Mouse (Mus musculus) CH12.LX (cell line): ENCODE results near the gene Emp1. TPM values are rescaled to one million over a fixed set of nuclear protein-coding genes. Genes with fewer than 3 reads are reported as not detected.

Experiments used
- DNase-seq: peaks from one replicate; pipeline ENCODE4 v3.0.0-alpha.2; 2013; ENCODE audit errors: extremely low read depth
- H3K27ac ChIP-seq: 2 replicates; pipeline ENCODE4 v1.5.1; 2012; ENCODE audit warnings: low read depth, mild to moderate bottlenecking, control low read depth, moderate library complexity; ENCODE audit not compliant: insufficient read depth
- H3K27me3 ChIP-seq: replicated peaks from 2 replicates; pipeline ENCODE3; 2012; ENCODE audit warnings: inconsistent platforms
- H3K36me3 ChIP-seq, 2 experiments: replicated peaks in 1 of 2; 2 replicates each; pipeline versions ENCODE3 to v1.6.1; 2012; ENCODE audit warnings: inconsistent platforms in 1 of 2, low read length in 1 of 2, mild to moderate bottlenecking in 1 of 2, mixed read lengths in 1 of 2, moderate library complexity in 1 of 2; ENCODE audit not compliant: control insufficient read depth in 1 of 2, insufficient read depth in 1 of 2
- H3K4me1 ChIP-seq, 2 experiments: 2 replicates each; pipeline ENCODE4 v1.6.1; 2012; ENCODE audit warnings: inconsistent platforms in 1 of 2, moderate library complexity in 1 of 2; ENCODE audit not compliant: insufficient read depth in 2 of 2, control insufficient read depth in 1 of 2
- H3K4me2 ChIP-seq: 2 replicates; pipeline ENCODE4 v1.6.1; 2012; ENCODE audit warnings: low read depth, mild to moderate bottlenecking, control low read depth; ENCODE audit not compliant: poor library complexity, insufficient read depth, severe bottlenecking
- H3K4me3 ChIP-seq, 3 experiments: fragments of 150-350 bp in 1 of 3; sonication (generic) in 1 of 3; replicated peaks in 1 of 3; 2 replicates each; pipeline versions ENCODE3 to v1.5.1; 2011 to 2012; ENCODE audit warnings: low read depth in 2 of 3, low read length in 2 of 3, mild to moderate bottlenecking in 2 of 3, moderate library complexity in 2 of 3, control low read depth in 1 of 3, improper control_type of control experiment in 1 of 3, inconsistent platforms in 1 of 3, mixed read lengths in 1 of 3; ENCODE audit not compliant: poor library complexity in 1 of 3
- H3K79me2 ChIP-seq: replicated peaks from 2 replicates; pipeline ENCODE4 v1.6.1; 2012; ENCODE audit warnings: mild to moderate bottlenecking, moderate library complexity; ENCODE audit not compliant: control insufficient read depth, poor library complexity, insufficient read depth, severe bottlenecking; ENCODE audit errors: extremely low read depth
- H3K9ac ChIP-seq: 2 replicates; pipeline ENCODE4 v1.6.1; 2012; ENCODE audit warnings: low read depth, mild to moderate bottlenecking, control low read depth, moderate library complexity; ENCODE audit not compliant: insufficient read depth
- H3K9me3 ChIP-seq: replicated peaks from 2 replicates; pipeline ENCODE3; 2012; ENCODE audit warnings: low read length, inconsistent platforms, mixed read lengths
- CHD1 ChIP-seq: IDR thresholded peaks from 2 replicates; pipeline ENCODE4 v1.6.1; 2012; ENCODE audit warnings: low read depth, low read length, improper control_type of control experiment, inconsistent platforms
- E2F4 ChIP-seq: IDR thresholded peaks from 2 replicates; pipeline ENCODE4 v1.6.1; 2011; ENCODE audit warnings: low read depth, low read length, improper control_type of control experiment; ENCODE audit not compliant: insufficient replicate concordance
- EP300 ChIP-seq: IDR thresholded peaks from 2 replicates; pipeline ENCODE4 v1.6.1; 2011; ENCODE audit warnings: low read length, improper control_type of control experiment
- ETS1 ChIP-seq: conservative IDR thresholded peaks from 2 replicates; pipeline ENCODE4 v1.6.1; 2012; ENCODE audit warnings: low read depth, mild to moderate bottlenecking, inconsistent platforms, low read length, improper control_type of control experiment, moderate library complexity
- JUN ChIP-seq: IDR thresholded peaks from 2 replicates; pipeline ENCODE4 v1.6.1; 2011; ENCODE audit warnings: low read depth, mild to moderate bottlenecking, low read length, improper control_type of control experiment, moderate library complexity; ENCODE audit not compliant: insufficient read depth
- MAFK ChIP-seq: IDR thresholded peaks from 2 replicates; pipeline ENCODE4 v1.6.1; 2011; ENCODE audit warnings: low read length, improper control_type of control experiment; ENCODE audit not compliant: insufficient replicate concordance
- MAX ChIP-seq: IDR thresholded peaks from 2 replicates; pipeline ENCODE4 v1.6.1; 2011; ENCODE audit warnings: low read length, improper control_type of control experiment
- MAZ ChIP-seq: IDR thresholded peaks from 2 replicates; pipeline ENCODE4 v1.6.1; 2012; ENCODE audit warnings: low read depth, mild to moderate bottlenecking, inconsistent platforms, low read length, improper control_type of control experiment, moderate library complexity
- MEF2A ChIP-seq: IDR thresholded peaks from 2 replicates; pipeline ENCODE4 v1.6.1; 2014; ENCODE audit warnings: low read depth, mild to moderate bottlenecking, inconsistent platforms, low read length, improper control_type of control experiment, borderline replicate concordance
- NRF1 ChIP-seq: IDR thresholded peaks from 2 replicates; pipeline ENCODE4 v1.6.1; 2014; ENCODE audit warnings: low read depth, mild to moderate bottlenecking, inconsistent platforms, low read length, improper control_type of control experiment, moderate library complexity
- RAD21 ChIP-seq: IDR thresholded peaks from 2 replicates; pipeline ENCODE4 v1.6.1; 2011; ENCODE audit warnings: low read depth, mild to moderate bottlenecking, low read length, improper control_type of control experiment, moderate library complexity
- TBP ChIP-seq: conservative IDR thresholded peaks from 2 replicates; pipeline ENCODE4 v1.6.1; 2011; ENCODE audit warnings: low read depth, low read length, improper control_type of control experiment
- USF1 ChIP-seq: IDR thresholded peaks from 2 replicates; pipeline ENCODE4 v1.6.1; 2014; ENCODE audit warnings: low read depth, mild to moderate bottlenecking, inconsistent platforms, low read length, improper control_type of control experiment
- USF2 ChIP-seq: conservative IDR thresholded peaks from 2 replicates; pipeline ENCODE4 v1.6.1; 2011; ENCODE audit warnings: low read depth, low read length, improper control_type of control experiment
- ZC3H11A ChIP-seq: IDR thresholded peaks from 2 replicates; pipeline ENCODE4 v1.6.1; 2012; ENCODE audit warnings: low read depth, mild to moderate bottlenecking, inconsistent platforms, low read length, improper control_type of control experiment
- ZMIZ1 ChIP-seq: IDR thresholded peaks from 2 replicates; pipeline ENCODE4 v1.6.1; 2012; ENCODE audit warnings: low read depth, mild to moderate bottlenecking, inconsistent platforms, low read length, improper control_type of control experiment
- dilution Hi-C: fragments of 300-500 bp; cut with MboI; formaldehyde crosslinking; loops from 2 replicates; pipeline ENCODE4 v1.14.3; 2020; ENCODE audit warnings: low sequenced_read_pairs; ENCODE audit not compliant: extremely low pct_unique_long_range_greater_than_20kb, extremely low pct_ligation_motif_present
- in situ Hi-C: fragments of 300-500 bp; cut with MboI; formaldehyde crosslinking; loops from 3 replicates; pipeline ENCODE4 v1.14.3; 2019; ENCODE audit warnings: low sequenced_read_pairs, low pct_ligation_motif_present, low pct_unique_long_range_greater_than_20kb, mixed read lengths
- polyA plus RNA-seq: library from polyadenylated mRNA; unstranded; fragments of >175 nt; gene quantifications from 2 replicates; pipeline ENCODE4 v1.2.1, GENCODE M21; 2012; ENCODE audit warnings: low read depth; ENCODE audit not compliant: insufficient read length
- total RNA-seq, 2 experiments: library from RNA; depleted of rRNA; stranded (reverse); fragments of 300-350 nt in 1 of 2; fragments of >200 nt in 1 of 2; gene quantifications; 2 replicates each; pipeline ENCODE4 v1.2.3; 2012 to 2014

The Emp1 gene
- total and polyA plus RNA-seq, 3 experiments: 1.9 to 11.3 (median 7.0) TPM

- Histone ChIP-seq H3K36me3 (no peaks in the 10 kb centered on the region), H3K4me3 (no peak overlapping the region), H3K9me3 (no peaks in the 10 kb centered on the region), H3K27ac (no peak overlapping the region), H3K9ac (no peak overlapping the region), H3K4me2 (no peak overlapping the region), H3K79me2 (no peaks in the 10 kb centered on the region), H3K27me3 (peaks cover 2% of the 10 kb centered on the region), H3K4me1 (peaks cover 0 to 9% of the 10 kb centered on the region in 2 experiments; a peak in 2 of 4 replicates)
- TF ChIP-seq NRF1: no peak
- no peak for TF ChIP-seq MEF2A
- no peak for TF ChIP-seq TBP
- TF ChIP-seq USF2: no peak
- TF ChIP-seq ZC3H11A: no peak
- TF ChIP-seq EP300: no peak
- no peak for TF ChIP-seq E2F4
- TF ChIP-seq JUN: no peak
- TF ChIP-seq RAD21: no peak
- no peak for TF ChIP-seq ZMIZ1
- TF ChIP-seq MAFK: no peak
- TF ChIP-seq MAZ: no peak
- no peak for TF ChIP-seq ETS1
- TF ChIP-seq MAX: no peak
- TF ChIP-seq USF1: no peak
- DNase-seq: no peak
- in situ Hi-C loops: no loop called here
- dilution Hi-C loops: no loop called here
Measured at GRCm38 (mm10) chr6:135418223-135418824, 56.0 kb downstream of the Emp1 start.

GRCm38 (mm10) chr6:135428246-135428645 is 65.9 kb downstream of the Emp1 start:
- Histone ChIP-seq H3K36me3 (no peaks in the 10 kb centered on the region), H3K27ac (no peak overlapping the region), H3K4me3 (no peak overlapping the region), H3K79me2 (no peaks in the 10 kb centered on the region), H3K27me3 (peaks cover 37% of the 10 kb centered on the region), H3K4me1 (no peaks in the 10 kb centered on the region), H3K9ac (no peak overlapping the region), H3K4me2 (no peak overlapping the region), H3K9me3 (no peaks in the 10 kb centered on the region)
- in situ Hi-C loops (loop anchor here (25.0 kb wide), 1 partner anchor 934 kb away; no protein-coding TSS in a partner anchor), dilution Hi-C loops (no loop called here)
- no peak for DNase-seq
- TF ChIP-seq CHD1: no peak
- no peak for TF ChIP-seq MAZ
- no peak for TF ChIP-seq E2F4
